Mouse (Mus musculus) embryonic facial prominence, embryonic 10.5 days (tissue): Measurements from ENCODE around the gene Mylip. TPM values are rescaled to one million over a fixed set of nuclear protein-coding genes. Genes with fewer than 3 reads are reported as not detected.

ENCODE experiments used
- polyA plus RNA-seq: library from polyadenylated mRNA; unstranded; fragments of >200 nt; fragmentation: Nextera tagmentation; extraction: Ambion mirVana; gene quantifications from 2 replicates; pipeline ENCODE4 v1.2.1, GENCODE M21; 2016

Gene Mylip
- polyA plus RNA-seq, 1 experiment from 2014 or later, result 9.2 TPM

Other genes with a start within 250 kb of the Mylip start
- gene Gmpr, start 117.7 kb downstream of the Mylip start, polyA plus RNA-seq, result 22.5 and 25.6 TPM in 2 replicates